Mouse (Mus musculus) adrenal gland (tissue): ENCODE measurements around the gene Jph3.

Experiments
- intact Hi-C: fragments of 180-260 bp; cut with DNase I; formaldehyde crosslinking; loops from one replicate; pipeline ENCODE4 v1.15.1; 2025

The Jph3 gene

GRCm38 (mm10) chr8:121773876-121774275, 44.5 kb downstream of the Jph3 start:
- intact Hi-C loops = no loop called here

GRCm38 (mm10) chr8:121782493-121782892, 53.1 kb downstream of the Jph3 start:
- intact Hi-C loops = no loop called here

GRCm38 (mm10) chr8:121786542-121786941, 57.1 kb downstream of the Jph3 start:
- intact Hi-C loops = no loop called here

GRCm38 (mm10) chr8:121788786-121789185, 59.4 kb downstream of the Jph3 start:
- intact Hi-C loops = no loop called here

GRCm38 (mm10) chr8:121792159-121792558, 62.7 kb downstream of the Jph3 start:
- intact Hi-C loops = no loop called here

GRCm38 (mm10) chr8:121792627-121793026, 63.2 kb downstream of the Jph3 start:
- intact Hi-C loops = no loop called here

- intact Hi-C loops = no loop called here
Observed at GRCm38 (mm10) chr8:121794151-121794550, 64.7 kb downstream of the Jph3 start.

GRCm38 (mm10) chr8:121795461-121795860, 66.0 kb downstream of the Jph3 start:
- intact Hi-C loops = no loop called here

GRCm38 (mm10) chr8:121796406-121796805, 67.0 kb downstream of the Jph3 start:
- intact Hi-C loops = no loop called here

- intact Hi-C loops = no loop called here
Observed at GRCm38 (mm10) chr8:121798401-121798800, 69.0 kb downstream of the Jph3 start.

- intact Hi-C loops = no loop called here
Observed at GRCm38 (mm10) chr8:121804829-121805228, 75.4 kb downstream of the Jph3 start.

GRCm38 (mm10) chr8:121806126-121806525, 76.7 kb downstream of the Jph3 start:
- intact Hi-C loops = no loop called here

GRCm38 (mm10) chr8:121808032-121808431, 78.6 kb downstream of the Jph3 start:
- intact Hi-C loops = no loop called here

- intact Hi-C loops = no loop called here
Observed at GRCm38 (mm10) chr8:121809524-121810155, 80.2 kb downstream of the Jph3 start.

GRCm38 (mm10) chr8:121811502-121811901, 82.1 kb downstream of the Jph3 start:
- intact Hi-C loops = no loop called here

- intact Hi-C loops = no loop called here
Observed at GRCm38 (mm10) chr8:121811931-121812570, 82.6 kb downstream of the Jph3 start.

- intact Hi-C loops = no loop called here
Observed at GRCm38 (mm10) chr8:121818226-121818625, 88.8 kb downstream of the Jph3 start.

GRCm38 (mm10) chr8:121820840-121821239, 91.4 kb downstream of the Jph3 start:
- intact Hi-C loops = no loop called here

GRCm38 (mm10) chr8:121821320-121821719, 91.9 kb downstream of the Jph3 start:
- intact Hi-C loops = no loop called here

- intact Hi-C loops = no loop called here
Observed at GRCm38 (mm10) chr8:121821770-121822169, 92.3 kb downstream of the Jph3 start.

- intact Hi-C loops = no loop called here
Observed at GRCm38 (mm10) chr8:121827726-121828125, 98.3 kb downstream of the Jph3 start.

GRCm38 (mm10) chr8:121828376-121829023, 99.1 kb downstream of the Jph3 start:
- intact Hi-C loops = no loop called here
